Mouse (Mus musculus) brain, embryonic 18.5 days (tissue): ENCODE measurements around the gene Astn1.

Source experiments
- DNase-seq: peaks from one replicate; pipeline ENCODE4 v3.0.0-alpha.2; 2012; ENCODE audit warnings: low read depth, low spot score

Gene Astn1

DNA sequence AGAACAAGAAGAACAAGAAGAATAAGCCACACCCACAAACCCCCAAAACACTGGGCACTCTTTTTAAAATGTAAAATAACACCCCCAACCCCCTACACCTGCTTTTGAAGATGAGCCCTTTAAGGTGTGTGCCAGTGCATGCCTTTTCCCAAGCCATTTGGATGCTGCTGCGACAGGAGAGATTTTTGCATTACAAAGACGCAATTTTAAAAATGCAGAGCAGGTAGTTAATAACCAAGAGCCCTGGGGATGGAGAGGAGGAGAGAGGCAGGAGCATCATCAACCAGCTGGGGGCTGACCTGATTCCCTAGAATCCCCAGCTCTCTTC is at the start of gene Astn1:
Gene Astn1 (plus strand): TSS at position 310 of the 328 bp plus-strand sequence.
- no peak for DNase-seq

DNA sequence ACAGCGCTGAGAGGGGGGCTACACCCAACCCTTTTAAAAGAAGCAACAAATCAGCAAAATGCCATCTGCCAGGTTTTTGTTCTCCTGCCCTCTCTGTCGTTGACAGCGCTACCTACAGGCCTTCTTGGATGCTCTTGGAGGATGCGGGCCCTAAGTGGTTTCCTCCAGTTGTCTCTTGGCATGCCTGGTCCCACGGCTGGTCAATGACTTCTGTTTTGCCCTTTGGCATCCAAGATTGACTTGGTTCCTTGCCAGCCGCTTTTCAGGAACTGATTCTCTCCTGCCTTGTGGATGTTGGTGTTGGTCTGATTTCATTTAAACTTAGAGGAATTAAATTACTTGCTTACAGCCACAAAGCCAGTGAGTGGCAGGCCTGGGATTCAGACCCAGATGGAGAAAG is 38.7 kb upstream of the Astn1 start:
- DNase-seq: no peak

DNA sequence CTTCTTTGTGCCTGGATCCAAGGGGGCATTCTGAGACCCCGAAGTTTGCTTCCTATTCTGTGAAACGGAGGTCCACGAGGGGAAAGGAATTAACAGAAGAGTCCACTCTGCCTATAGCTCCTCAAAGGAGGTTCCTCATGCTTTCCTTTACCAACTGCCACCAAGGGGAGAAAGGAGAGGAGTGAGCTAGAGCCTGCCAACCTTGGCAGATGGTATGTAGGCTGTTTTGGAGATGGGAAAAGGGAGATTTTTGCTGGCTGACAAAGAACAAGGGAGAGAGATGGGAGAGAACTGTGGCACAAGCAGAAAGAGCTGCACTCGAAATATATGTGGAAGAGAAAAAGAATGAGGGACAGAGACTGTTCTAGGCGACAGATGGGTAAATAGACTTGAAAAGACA is 33.9 kb upstream of the Astn1 start:
- no peak for DNase-seq

DNA sequence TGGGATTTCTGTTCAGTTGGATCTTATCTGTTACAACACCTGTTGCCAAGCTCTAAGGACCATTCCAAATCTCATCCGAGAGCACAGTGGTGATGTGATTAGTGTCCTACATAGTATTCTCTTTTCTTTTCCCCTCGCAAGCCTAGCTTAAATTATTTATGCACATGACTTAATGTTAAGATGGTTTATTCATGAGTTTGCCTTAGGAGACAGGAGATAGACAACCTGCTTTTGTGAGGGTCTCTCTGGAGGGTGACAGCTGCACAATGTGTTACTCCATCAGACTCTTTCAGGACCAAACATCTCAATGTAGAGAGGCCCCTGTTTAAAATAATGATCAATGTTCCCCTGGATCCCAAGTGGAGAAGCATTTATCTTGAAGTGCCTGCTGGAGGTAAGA is 33.2 kb upstream of the Astn1 start:
- DNase-seq: no peak

DNA sequence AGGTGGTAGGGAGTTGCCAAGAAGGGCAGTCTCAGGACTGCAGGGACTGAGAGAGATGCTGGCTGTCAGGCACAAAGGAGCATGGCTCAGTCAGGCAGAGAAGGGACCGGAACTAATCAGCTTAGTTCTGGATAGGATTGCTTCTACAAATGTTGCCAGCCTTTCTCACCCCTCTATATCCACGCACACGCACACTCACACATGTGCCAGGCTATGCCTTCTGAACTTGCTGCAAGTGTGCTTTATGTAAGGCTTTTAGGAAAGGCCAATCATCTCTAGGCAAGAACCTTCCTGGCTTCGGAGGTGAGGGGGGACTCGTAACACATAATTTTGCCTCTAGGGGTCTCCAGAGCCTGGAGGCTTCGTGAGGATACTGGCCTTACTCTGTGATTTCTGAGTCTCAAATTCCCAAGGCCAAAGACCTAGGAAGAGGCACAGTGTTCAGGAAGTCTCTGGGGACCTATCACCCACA is 18.8 kb upstream of the Astn1 start:
- no peak for DNase-seq

DNA sequence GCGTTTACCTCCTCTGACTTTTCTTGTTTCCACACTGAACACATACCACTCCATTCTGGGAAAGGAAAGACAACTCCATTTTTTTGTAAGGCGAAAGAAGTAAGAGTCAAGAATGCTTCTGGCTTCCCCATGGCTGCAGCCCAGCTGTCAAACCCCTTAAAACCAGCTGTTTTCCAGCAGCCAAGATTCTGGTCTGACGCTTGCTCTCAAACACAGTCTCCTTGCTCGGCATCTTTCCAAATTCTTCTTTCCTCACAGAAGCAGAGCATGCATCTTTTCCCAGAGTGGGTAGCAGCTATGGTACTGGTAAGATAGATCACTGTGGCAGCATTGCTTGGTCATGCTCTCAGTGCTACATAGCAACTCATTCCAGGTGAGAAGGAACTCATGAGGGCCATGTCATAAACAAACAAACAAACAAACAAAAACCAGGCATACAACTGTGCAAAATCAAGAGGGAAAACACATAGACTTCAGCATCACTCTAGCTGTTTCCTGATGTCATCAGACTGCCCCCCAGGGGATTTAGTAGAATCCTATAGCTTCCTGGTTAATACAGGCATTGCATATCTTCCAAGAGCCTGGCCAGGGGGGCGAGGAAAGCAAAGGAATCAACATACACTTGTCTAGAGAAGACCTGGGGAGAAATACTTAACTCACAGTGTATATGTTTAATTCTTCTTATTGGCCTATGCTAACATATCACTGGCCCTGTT is 8.3 kb upstream of the Astn1 start:
- DNase-seq: no peak

DNA sequence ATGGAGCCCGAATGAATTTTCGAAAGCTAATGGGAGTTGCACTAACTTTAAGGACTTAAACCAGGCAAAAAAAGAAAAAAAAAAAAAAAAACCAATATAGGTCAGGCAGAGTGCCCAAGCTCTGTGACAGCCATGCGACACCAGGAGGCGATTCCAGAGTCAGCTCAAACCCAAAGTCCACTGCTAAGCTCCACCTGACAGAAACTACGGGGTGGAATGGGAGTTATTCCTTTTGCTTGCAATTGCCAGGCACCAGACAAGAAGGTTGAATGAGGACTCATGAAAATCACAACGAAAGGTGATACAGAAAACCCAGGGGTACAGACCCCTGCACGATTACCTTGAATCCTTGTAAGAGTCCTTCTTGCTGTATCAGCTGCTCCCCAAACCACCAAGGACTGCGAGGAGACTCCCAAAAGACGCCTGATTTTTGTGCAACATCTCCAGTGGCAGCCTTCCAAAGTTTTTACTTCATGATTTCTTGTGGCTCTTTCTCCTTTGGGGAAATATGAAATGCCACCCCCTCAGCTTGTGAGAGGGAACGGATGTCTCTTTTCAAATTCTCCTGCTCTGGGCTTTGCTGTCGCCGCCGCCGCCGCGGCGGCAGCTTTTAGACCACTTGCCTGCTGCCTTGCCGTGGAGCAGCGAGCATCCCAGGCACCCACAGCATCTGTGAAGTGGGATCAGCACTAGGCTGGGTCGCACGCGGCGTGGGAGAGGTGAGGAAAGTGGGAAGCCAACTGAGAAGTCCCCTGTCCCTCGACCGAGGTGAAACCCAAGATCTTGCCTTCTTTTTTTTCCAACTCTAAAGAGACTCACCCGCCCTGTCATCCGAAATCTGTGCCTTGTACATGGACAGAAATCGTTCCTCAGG is 6.7 kb upstream of the Astn1 start:
- no peak for DNase-seq

DNA sequence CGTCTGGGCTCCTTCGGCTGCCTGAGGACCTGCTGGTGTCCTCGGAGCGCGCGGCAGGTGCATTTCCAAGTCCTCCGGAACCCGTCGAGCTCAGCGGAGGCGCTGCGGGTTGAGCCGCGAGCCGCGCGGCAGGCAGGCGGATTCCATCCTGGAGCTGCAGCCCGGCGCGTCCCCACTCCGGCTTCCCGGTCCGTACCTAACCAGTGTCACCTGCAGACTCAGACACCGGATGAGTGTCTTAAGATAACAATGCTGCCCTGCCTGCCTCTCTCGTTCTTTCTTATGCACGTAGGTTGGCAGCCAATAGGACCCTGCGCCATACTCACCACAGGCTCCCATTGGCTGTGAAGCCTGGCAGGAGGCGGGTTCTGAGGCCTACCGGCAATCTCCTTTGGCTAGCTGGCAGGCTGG is 6.0 kb upstream of the Astn1 start, which contains the start of gene Brinp2:
Gene Brinp2 (minus strand): TSS at position 276 of the 411 bp plus-strand sequence.
- DNase-seq: peak; percentile 89

DNA sequence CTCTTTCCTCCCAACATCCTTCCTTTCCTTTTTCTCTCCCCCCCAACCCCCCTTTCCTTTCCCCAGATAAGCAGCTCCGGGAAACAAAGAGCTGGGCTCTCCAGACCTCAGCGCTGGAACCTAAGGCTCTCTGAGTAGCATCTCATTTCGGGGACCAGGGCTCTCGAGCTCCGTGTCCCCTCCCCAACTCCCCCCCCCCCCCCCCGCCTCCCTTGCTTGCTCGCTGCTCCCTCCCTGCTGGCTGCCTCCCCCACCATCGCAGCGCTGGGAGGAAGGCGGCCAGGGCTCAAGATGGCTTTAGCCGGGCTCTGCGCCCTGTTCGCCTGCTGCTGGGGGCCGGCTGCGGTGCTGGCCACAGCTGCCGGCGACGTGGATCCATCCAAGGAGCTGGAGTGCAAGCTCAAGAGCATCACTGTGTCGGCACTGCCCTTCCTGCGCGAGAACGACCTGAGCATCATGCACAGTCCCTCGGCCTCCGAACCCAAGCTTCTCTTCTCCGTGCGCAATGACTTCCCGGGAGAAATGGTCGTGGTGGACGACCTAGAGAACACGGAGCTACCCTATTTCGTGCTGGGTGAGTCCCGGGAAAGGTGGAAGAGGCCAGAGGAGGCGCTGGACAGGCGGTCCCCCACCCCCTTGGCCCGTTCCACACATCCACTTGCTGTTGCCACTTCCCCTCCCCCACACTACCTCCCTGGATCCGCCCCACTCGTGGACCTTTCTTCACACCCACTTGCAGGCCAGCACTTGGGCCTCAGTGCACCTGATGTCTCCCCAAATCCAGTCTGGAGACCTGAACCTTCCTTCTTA is 424 bp downstream of the Astn1 start:
- DNase-seq: no peak

DNA sequence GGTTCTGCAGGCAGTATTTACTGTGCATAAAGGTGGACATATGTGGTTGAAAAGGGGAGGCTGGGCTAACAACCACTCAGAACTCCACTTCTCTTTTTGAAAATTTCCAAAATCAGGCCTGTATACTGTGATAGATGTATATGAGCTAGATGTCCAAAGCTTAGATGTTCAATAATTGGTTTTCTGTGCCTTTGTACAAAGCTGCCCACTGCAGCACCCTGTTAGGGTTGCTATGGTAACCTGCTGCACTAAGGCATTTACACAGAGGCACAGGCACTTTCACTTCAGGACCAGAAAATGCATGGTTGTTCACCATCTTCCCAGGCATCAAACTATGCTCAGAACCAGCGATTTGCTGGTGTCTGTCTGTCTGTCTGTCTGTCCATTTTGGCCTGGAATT is 2.4 kb downstream of the Astn1 start:
- DNase-seq: no peak

DNA sequence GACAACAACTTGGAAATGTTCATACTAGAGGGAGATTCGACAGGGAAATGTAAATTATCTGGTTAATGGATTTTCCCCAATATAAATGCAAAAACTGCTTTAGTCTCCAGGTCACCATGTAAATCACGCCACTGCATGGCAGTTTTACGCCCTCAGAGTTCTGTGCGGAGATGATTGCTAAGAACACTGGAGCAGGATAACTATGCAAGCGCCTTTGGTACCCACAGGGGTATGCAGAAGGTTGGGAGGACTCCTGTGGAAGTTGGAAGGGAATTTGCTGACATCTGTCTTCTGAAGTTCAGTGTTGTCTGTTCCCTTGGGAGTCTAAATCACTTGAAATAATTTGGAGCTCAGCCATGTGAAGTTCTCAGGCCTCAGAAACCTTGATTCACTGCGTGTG is 20.2 kb downstream of the Astn1 start:
- no peak for DNase-seq

DNA sequence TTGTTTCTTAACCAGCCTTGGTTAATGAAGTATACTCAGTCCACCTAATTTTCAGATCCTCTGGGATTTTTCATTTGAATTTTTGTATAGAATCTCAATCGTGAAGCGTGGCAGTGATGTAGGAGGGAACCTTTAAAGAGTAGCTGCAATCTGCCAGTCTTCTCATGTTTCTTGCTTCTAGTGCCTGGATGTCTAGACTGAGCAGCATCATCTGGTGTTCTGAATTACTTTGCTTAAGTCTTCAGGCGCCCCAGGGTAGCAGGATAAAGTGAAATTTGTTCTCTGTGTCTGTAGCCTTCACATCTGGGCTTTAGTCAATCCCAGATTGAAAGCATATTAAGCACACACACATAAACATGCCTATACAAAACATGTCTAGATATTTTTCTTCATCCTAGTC is 21.1 kb downstream of the Astn1 start:
- DNase-seq: no peak

DNA sequence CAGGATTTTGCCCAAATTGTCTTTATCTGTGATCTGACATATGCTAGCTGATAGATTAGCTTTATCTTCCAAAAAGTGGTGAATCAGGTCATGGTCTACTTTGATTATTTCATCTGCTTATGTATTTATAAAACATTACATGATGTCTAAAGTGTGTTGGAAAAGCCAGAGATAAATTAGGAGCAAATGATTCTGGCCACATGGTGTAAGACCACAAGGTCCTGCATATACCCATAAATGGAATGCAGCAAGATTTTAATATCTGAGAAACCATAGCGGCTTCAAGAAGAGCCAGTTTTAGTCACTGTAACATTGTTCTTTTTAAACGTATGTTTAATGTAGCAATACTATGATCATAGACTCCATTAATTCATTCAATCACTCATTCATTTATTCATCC is 23.2 kb downstream of the Astn1 start:
- DNase-seq: no peak

DNA sequence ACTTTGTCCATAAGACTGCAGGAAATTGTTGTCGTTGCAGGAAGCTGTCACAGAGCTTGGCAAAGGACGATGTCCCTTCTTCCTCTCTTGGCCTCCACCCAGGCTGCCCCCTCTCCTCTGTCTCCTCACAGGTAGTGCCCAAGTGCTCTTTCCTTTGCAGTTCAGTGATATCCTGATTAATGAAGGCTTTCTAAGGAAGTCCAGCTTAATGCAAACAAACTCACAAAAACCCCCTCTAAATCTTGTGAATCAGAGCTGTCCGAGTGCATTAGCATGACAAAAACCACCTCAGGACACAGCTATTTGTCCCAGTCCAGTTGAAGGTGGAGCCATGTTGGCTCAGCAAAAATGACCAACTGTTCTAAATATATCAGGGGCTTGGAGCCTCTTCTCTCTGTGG is 24.7 kb downstream of the Astn1 start:
- DNase-seq: no peak

DNA sequence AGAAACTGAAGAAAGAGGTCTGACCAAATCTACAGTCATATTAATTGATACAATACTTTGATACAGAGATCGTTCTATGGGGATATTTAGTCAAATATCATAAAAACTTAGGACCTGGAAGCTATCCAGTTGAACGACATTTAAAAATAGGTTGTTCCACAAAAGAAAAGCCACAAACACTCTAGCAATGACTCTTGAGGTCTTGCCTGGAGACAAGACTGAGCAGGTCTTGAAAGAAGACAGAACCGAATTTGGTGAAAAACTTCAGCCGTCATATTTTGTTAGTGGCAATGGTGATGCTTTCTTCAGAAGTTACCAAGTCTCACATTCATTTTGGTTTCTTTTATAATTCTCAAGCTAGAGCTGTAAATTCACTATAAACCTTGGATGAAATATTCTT is 26.9 kb downstream of the Astn1 start:
- DNase-seq: no peak

DNA sequence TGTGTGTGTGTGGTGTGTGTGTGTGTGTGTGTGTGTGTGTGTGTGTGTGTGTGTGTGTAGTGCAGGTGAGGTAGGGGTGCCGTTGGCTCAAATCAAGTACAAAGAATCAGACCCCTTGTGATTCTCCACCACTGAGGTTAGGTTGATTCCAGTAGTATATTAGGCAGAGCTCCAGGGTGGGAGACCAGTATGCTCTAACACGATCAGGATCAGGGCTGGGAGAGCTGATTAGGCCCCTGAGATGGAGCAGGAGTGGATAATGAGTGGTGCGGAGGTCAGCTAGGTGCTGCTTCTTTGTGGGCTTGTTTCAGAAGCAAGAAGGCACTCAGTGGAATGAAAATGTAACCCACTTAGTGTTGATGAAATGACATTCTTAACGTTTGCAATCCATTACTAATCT is 28.6 kb downstream of the Astn1 start:
- DNase-seq: no peak

DNA sequence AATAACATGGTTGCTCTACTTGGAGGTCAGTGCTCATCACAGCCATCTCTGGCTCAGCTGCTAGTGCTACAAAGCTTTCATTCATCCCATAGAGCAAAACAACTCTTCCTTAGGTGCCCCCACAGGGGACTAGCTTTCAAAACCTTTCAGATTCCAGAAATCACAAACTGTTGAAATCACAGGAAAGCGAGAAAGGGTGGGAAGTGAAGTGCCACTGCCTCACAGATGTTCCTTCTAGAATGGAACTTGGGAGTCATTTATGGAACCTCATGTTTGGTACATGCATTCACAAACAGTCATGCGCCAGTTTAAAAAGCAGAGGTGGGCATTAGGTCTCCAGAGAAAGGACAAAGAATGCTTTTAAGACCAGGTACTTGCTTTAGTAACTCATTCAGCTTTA is 35.0 kb downstream of the Astn1 start:
- no peak for DNase-seq

DNA sequence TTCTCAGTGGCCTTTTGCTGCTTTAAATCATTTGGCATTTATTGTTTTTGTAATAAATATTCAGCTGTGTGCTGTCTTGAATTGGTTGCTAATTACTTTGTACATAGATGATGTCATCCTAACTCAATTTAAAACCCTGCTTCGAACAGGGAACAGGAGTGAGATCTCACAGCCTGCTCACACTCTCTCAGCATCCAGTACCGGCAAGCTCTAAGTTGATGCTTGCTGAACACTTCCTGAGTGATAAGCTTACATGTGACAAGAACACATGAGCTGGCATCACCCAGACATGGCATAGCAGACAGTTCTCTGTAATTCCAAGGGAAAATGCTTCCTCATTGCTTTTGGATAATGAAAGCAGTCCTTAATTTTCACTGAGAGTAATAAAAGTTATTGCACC is 38.8 kb downstream of the Astn1 start:
- DNase-seq: no peak

DNA sequence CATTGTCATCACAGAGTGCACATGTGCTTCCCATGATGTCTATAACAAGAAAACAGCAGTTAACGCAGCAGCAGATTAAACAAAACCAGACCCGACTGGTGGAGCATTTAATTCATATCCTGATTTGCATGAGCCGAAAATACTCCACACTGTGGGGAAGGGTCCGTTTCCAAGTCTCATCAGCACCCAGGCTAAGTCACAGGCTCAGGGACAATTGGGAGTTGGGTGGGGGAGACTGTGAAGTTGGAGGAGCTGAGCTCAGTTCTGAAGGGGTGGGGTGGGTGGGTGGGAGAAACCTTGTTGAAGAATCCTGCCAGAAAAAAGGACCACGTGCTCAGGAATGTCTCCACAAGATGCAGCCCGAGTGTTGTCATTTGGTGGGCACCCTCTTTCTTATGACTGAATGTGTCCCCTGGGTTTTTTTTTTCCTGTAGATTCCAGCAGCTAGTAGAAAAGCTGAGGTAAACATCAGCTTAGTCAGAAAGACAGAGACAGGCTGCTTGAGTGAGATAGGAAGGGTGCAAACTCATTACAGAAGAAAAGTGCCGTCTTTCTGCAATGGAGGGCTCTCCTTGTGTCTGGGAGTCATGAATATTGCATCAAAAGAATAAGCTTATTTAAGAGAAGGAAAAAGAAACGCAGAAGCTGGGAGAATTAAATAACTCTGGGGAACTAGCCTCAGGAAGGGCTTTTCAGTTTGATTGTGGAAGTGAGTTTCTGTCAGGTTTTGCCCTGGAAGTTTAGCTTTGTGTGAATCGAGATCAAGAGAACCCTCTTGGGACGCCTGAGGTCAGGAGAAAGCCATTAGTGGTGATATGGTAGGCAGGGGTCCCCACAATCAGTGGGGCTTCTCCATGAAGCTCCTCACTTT is 44.1 kb downstream of the Astn1 start:
- DNase-seq: no peak

DNA sequence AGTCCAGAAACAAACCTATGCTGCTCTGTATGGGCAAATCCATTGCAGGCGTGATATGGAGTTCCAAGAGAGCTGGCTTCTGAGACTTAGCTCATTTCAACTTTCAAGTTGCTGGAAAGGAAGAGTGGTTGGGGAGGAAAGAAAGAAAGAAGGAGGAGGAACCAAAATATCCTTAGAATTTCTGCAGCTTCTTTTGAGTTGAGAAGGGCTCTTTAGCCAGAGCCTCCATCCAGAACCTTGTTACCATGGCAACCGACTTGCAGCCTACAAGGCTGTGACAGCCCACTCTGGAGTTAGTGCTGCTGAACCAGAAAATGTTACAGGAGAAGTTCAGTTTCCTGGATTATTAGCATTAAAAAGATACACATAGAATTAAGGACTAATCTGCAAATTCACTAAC is 46.1 kb downstream of the Astn1 start:
- peak; percentile 40 for DNase-seq

DNA sequence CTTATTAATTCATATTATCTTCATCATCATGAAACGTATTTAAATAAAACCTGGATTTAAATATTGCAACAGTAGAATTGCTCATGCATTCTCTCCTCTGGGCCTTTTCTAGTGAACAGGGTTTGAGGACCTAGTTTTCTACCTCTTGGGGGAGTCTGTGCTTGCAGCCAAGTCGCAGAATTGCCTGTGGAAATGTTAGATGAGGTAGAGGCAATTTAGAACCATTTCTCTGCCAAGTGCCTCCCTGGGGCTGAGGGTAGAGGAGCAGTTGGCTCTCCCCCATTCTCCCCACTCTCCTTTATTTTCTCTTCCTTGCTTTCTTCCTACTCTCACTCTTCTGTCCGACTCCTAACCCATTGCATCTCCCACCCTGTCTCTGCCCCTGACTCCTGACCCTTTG is 49.1 kb downstream of the Astn1 start:
- no peak for DNase-seq
